ENCODE assay signal across 16 mouse cellular contexts in the genomic region with DNA sequence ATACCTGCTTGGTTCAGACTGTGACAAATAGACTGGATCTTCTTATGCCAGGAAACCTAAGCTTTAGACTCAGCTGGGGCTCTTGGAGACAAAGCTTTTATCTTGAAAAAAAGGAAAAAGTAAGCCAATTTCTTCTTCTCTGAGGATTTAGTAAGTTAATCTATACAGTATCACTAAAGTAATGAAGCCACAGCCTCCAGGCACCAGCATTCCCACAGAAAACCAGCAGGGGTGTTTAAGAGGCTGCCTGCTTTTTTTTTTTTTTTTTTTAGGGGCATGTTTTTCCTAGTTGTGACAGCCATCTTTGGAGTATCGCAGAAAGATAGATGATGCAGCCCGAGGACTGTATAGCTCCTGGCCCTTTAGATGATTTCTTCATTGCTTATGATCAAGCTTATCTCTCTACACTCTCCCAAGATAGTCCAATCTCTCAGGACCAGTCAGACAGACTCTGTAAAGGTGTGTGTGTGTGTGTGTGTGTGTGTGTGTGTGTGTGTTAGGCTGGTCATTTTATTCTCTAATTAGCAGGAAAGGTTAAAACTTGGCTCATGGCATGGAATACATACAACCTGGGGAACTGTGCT.
A peak's percentile ranks its signal among the peaks of the same experiment; 100 is the strongest.
DNase-seq lines count a peak whose midpoint lies in the region; ATAC-seq and TF ChIP-seq lines count a peak whose summit lies in the region.
"Had no signal": no experiment of that assay in that cellular context is flagged by ENCODE, and none has a peak within 500 bp of the region (broad histone marks: within the 10 kb centered on the region; RNA-seq: fewer than 3 reads in every experiment).

No protein-coding gene starts in this region.

- H3K4me3 ChIP-seq in hindbrain, embryonic 13.5 days, result no peak overlapping the region
- H3K4me3 ChIP-seq in hindbrain, embryonic 10.5 days, result no peak overlapping the region
- H3K4me3 ChIP-seq in forebrain, postnatal 0 days (ENCODE audit: low read depth, low read length), result no peak overlapping the region
- H3K4me3 ChIP-seq in midbrain, embryonic 15.5 days, result no peak overlapping the region
- H3K4me3 ChIP-seq: embryonic facial prominence, embryonic 12.5 days; heart, embryonic 15.5 days; neural tube, embryonic 13.5 days had no signal

- H3K9me3 ChIP-seq in hindbrain, embryonic 13.5 days, result no peaks in the 10 kb centered on the region
- no peaks in the 10 kb centered on the region for H3K9me3 ChIP-seq in hindbrain, embryonic 10.5 days
- H3K9me3 ChIP-seq in forebrain, postnatal 0 days (ENCODE audit: low read length), result no peaks in the 10 kb centered on the region
- H3K9me3 ChIP-seq in midbrain, embryonic 15.5 days, result no peaks in the 10 kb centered on the region
- H3K9me3 ChIP-seq: embryonic facial prominence, embryonic 12.5 days; heart, embryonic 15.5 days; neural tube, embryonic 13.5 days had no signal

- WGBS in hindbrain, embryonic 13.5 days, result 50% methylated on average over 2 of the region's 2 CpGs
- WGBS in hindbrain, embryonic 10.5 days, result 83% methylated on average over 2 of the region's 2 CpGs
- 27% methylated on average over 2 of the region's 2 CpGs for whole genome bisulfite sequencing in forebrain, postnatal 0 days
- WGBS in midbrain, embryonic 15.5 days, result 32% methylated on average over 2 of the region's 2 CpGs

- no peaks in the 10 kb centered on the region for H3K27me3 ChIP-seq in hindbrain, embryonic 13.5 days
- H3K27me3 ChIP-seq in hindbrain, embryonic 10.5 days (ENCODE audit: insufficient read depth, poor library complexity, severe bottlenecking), result no peaks in the 10 kb centered on the region
- no peaks in the 10 kb centered on the region for H3K27me3 ChIP-seq in forebrain, postnatal 0 days (ENCODE audit: insufficient read depth, low read length)
- H3K27me3 ChIP-seq in midbrain, embryonic 15.5 days (replicated peaks), result no peaks in the 10 kb centered on the region
- H3K27me3 ChIP-seq: embryonic facial prominence, embryonic 12.5 days; heart, embryonic 15.5 days; neural tube, embryonic 13.5 days had no signal

- H3K4me2 ChIP-seq in hindbrain, embryonic 13.5 days, result no peak overlapping the region
- no peak overlapping the region for H3K4me2 ChIP-seq in forebrain, postnatal 0 days (ENCODE audit: low read depth)
- no peak overlapping the region for H3K4me2 ChIP-seq in midbrain, embryonic 15.5 days
- H3K4me2 ChIP-seq: embryonic facial prominence, embryonic 12.5 days; heart, embryonic 15.5 days; neural tube, embryonic 13.5 days had no signal

- no peak for DNase-seq in hindbrain, embryonic 10.5 days (ENCODE audit: low spot score)
- peak; percentile 82 for DNase-seq in brain, embryonic 14.5 days (ENCODE audit: low read depth)
- peak; percentile 36 for DNase-seq in forebrain, postnatal 0 days
- no peak for DNase-seq in gastrocnemius, postnatal 4 days (ENCODE audit: low spot score in 2 of 2)
- DNase-seq: heart, adult 18-20 months; kidney, adult 8-10 months; kidney, postnatal 4 days; lung, adult 2 months; lung, postnatal 4 days; thymus, postnatal 25 days had no signal

- no peaks in the 10 kb centered on the region for H3K36me3 ChIP-seq in hindbrain, embryonic 13.5 days
- H3K36me3 ChIP-seq in hindbrain, embryonic 10.5 days, result no peaks in the 10 kb centered on the region
- no peaks in the 10 kb centered on the region for H3K36me3 ChIP-seq in forebrain, postnatal 0 days (ENCODE audit: insufficient read depth)
- H3K36me3 ChIP-seq in midbrain, embryonic 15.5 days (replicated peaks), result no peaks in the 10 kb centered on the region
- H3K36me3 ChIP-seq: embryonic facial prominence, embryonic 12.5 days; heart, embryonic 15.5 days; neural tube, embryonic 13.5 days had no signal

- peak overlapping the region; percentile 5; the same call in 1 of the 2 replicates for H3K27ac ChIP-seq in hindbrain, embryonic 13.5 days
- H3K27ac ChIP-seq in hindbrain, embryonic 10.5 days, result no peak overlapping the region; the same call in 1 of the 2 replicates
- 0 out of 2 replicates have a peak overlapping the region, but pooled peaks have one; percentile 24 for H3K27ac ChIP-seq in forebrain, postnatal 0 days (ENCODE audit: low read depth, low read length)
- peak overlapping the region; percentile 51 for H3K27ac ChIP-seq in midbrain, embryonic 15.5 days
- H3K27ac ChIP-seq: embryonic facial prominence, embryonic 12.5 days; heart, embryonic 15.5 days; neural tube, embryonic 13.5 days had no signal

- TF ChIP-seq CTCF in brain, embryonic 14.5 days (IDR thresholded peaks at IDR 0.05; ENCODE audit: borderline replicate concordance, extremely low read depth, insufficient read depth, insufficient read length), result peak; percentile 19; the same call in 1 of the 2 replicates
- peak; percentile 11; the same call in 1 of the 2 replicates for TF ChIP-seq CTCF in forebrain, postnatal 0 days (IDR thresholded peaks at IDR 0.05; ENCODE audit: low read depth)

- ATAC-seq in hindbrain, embryonic 13.5 days (ENCODE audit: low FRiP score), result peak; percentile 36; the same call in 1 of the 2 replicates
- ATAC-seq in forebrain, postnatal 0 days, result peak; percentile 59
- ATAC-seq in midbrain, embryonic 15.5 days (replicated peaks), result peak; percentile 72
- ATAC-seq in erythroblast, adult 5-6 weeks (replicated peaks; ENCODE audit: low FRiP score, poor library complexity, severe bottlenecking), result no peak

- H3K9ac ChIP-seq in hindbrain, embryonic 13.5 days, result no peak overlapping the region
- H3K9ac ChIP-seq in forebrain, postnatal 0 days, result no peak overlapping the region
- H3K9ac ChIP-seq in midbrain, embryonic 15.5 days, result no peak overlapping the region
- H3K9ac ChIP-seq: embryonic facial prominence, embryonic 12.5 days; heart, embryonic 15.5 days; neural tube, embryonic 13.5 days had no signal

- H3K4me1 ChIP-seq in hindbrain, embryonic 13.5 days (replicated peaks), result peaks cover 13% of the 10 kb centered on the region
- peaks cover 5% of the 10 kb centered on the region for H3K4me1 ChIP-seq in hindbrain, embryonic 10.5 days (replicated peaks)
- no peaks in the 10 kb centered on the region for H3K4me1 ChIP-seq in forebrain, postnatal 0 days (ENCODE audit: insufficient read depth)
- H3K4me1 ChIP-seq in midbrain, embryonic 15.5 days, result peaks cover 14% of the 10 kb centered on the region
- H3K4me1 ChIP-seq: embryonic facial prominence, embryonic 12.5 days; heart, embryonic 15.5 days had no signal

- no peak for TF ChIP-seq POLR2A in brain, embryonic 14.5 days (IDR thresholded peaks at IDR 0.05; ENCODE audit: borderline replicate concordance, extremely low read depth, insufficient read depth, insufficient read length, poor library complexity, severe bottlenecking)

Comparison
In these comparisons a context has a peak if more than half of its experiments do, and no peak if none do; other contexts are left out.
1. DNase-seq: peak in brain, embryonic 14.5 days (single experiment) and forebrain, postnatal 0 days (single experiment); none in hindbrain, embryonic 10.5 days (single experiment) and gastrocnemius, postnatal 4 days (0 of 2).